Mouse (Mus musculus): ENCODE data around the gene Gpn2. TPM values are rescaled to one million over a fixed set of nuclear protein-coding genes. Genes with fewer than 3 reads are reported as not detected.

Gpn2 gene
- polyA plus RNA-seq, 2 experiments: 10.0 to 15.2 TPM

DNA sequence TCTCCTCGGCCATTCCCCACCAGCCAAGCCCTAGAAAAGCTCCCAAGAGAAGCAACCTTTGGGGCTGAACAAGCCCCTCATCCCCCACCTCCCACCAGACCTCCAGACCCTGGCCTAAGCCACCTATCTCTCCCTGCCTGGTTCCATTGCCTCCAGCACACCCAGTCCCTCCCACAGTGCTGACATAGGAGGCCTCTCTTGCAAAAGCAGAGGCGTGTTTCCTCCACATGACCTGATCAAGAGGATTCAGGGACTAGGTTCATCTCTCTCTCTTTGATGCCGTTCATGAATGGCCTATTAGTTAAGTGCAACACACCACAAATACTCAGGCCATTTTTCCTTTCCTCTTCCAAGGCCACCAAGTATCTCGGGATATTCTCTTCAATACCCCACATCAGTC lies 24.3 kb upstream of the Gpn2 start:
- Histone ChIP-seq H3K4me1 (replicated peaks; ENCODE audit: control insufficient read depth in 2 of 2, insufficient read depth in 2 of 2, low read length in 1 of 2) (no peaks in the 10 kb centered on the region), H3K9ac (replicated peaks) (no peak overlapping the region), H3K4me2 (ENCODE audit: low read depth) (no peak overlapping the region), H3K27me3 (ENCODE audit: control insufficient read depth, insufficient read depth, low read length) (no peaks in the 10 kb centered on the region), H3K4me3 (ENCODE audit: insufficient read depth in 1 of 2, low read depth in 2 of 2, low read length in 2 of 2) (no peak overlapping the region), H3K27ac (no peak overlapping the region), H3K36me3 (replicated peaks; ENCODE audit: control insufficient read depth, insufficient read depth, low read depth) (no peaks in the 10 kb centered on the region), H3K9me3 (ENCODE audit: control insufficient read depth, low read length) (no peaks in the 10 kb centered on the region; the same call in 1 of the 2 replicates)
- WGBS (ENCODE audit: insufficient replicate concordance): 50% methylated on average over 4 of the region's 4 CpGs
- no peak for TF ChIP-seq CTCF (IDR thresholded peaks at IDR 0.05; ENCODE audit: low read depth)
- TF ChIP-seq EP300 (IDR thresholded peaks at IDR 0.05; ENCODE audit: low read depth): no peak
- DNase-seq (ENCODE audit: low read depth in 3 of 3, low spot score in 3 of 3) (no peak), ATAC-seq (ENCODE audit: insufficient read depth) (no peak)

DNA sequence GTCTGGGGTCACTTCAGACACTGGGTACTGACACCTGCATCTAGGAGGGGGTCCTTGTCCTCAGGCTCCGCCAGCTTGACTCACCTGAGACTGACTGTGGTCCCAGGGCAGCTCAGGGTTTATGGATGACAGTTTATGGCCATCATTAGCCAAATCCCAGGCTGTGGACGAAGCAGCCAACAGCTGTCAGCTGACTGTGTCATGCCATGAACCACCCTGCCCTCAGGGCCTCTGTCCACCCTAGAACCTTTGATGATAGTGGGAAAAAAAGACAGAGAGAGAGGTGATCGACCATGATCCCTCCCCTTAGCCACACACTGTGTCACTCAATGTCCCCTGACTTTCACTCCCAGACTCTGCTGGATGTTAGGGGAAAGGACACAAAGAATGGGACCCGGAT lies 22.5 kb upstream of the Gpn2 start:
- no peak for TF ChIP-seq CTCF (IDR thresholded peaks at IDR 0.05; ENCODE audit: low read depth)
- no peak for TF ChIP-seq EP300 (IDR thresholded peaks at IDR 0.05; ENCODE audit: low read depth)
- no peak overlapping the region for H3K27ac ChIP-seq
- H3K4me3 ChIP-seq (ENCODE audit: insufficient read depth in 1 of 2, low read depth in 2 of 2, low read length in 2 of 2): no peak overlapping the region
- H3K9ac ChIP-seq (replicated peaks): no peak overlapping the region
- H3K4me2 ChIP-seq (ENCODE audit: low read depth): no peak overlapping the region
- 59% methylated on average over 4 of the region's 4 CpGs for WGBS (ENCODE audit: insufficient replicate concordance)
- DNase-seq (ENCODE audit: low read depth in 3 of 3, low spot score in 3 of 3) (no peak), ATAC-seq (ENCODE audit: insufficient read depth) (no peak)
- H3K27me3 ChIP-seq (ENCODE audit: control insufficient read depth, insufficient read depth, low read length): no peaks in the 10 kb centered on the region
- no peaks in the 10 kb centered on the region for H3K36me3 ChIP-seq (replicated peaks; ENCODE audit: control insufficient read depth, insufficient read depth, low read depth)
- H3K4me1 ChIP-seq (replicated peaks; ENCODE audit: control insufficient read depth in 2 of 2, insufficient read depth in 2 of 2, low read length in 1 of 2): no peaks in the 10 kb centered on the region
- no peaks in the 10 kb centered on the region; the same call in 1 of the 2 replicates for H3K9me3 ChIP-seq (ENCODE audit: control insufficient read depth, low read length)

GRCm38 (mm10) chr4:133563123-133563571 lies 21.0 kb upstream of the Gpn2 start:
- Histone ChIP-seq H3K4me2 (ENCODE audit: low read depth) (no peak overlapping the region), H3K27me3 (ENCODE audit: control insufficient read depth, insufficient read depth, low read length) (no peaks in the 10 kb centered on the region), H3K9ac (replicated peaks) (no peak overlapping the region), H3K4me3 (ENCODE audit: insufficient read depth in 1 of 2, low read depth in 2 of 2, low read length in 2 of 2) (no peak overlapping the region), H3K4me1 (replicated peaks; ENCODE audit: control insufficient read depth in 2 of 2, insufficient read depth in 2 of 2, low read length in 1 of 2) (0 out of 4 replicates have a peak, but pooled peaks cover 0 to 2% of the 10 kb centered on the region in 2 experiments), H3K27ac (no peak overlapping the region), H3K36me3 (replicated peaks; ENCODE audit: control insufficient read depth, insufficient read depth, low read depth) (no peaks in the 10 kb centered on the region), H3K9me3 (ENCODE audit: control insufficient read depth, low read length) (no peaks in the 10 kb centered on the region; the same call in 1 of the 2 replicates)
- ATAC-seq (ENCODE audit: insufficient read depth) (no peak), DNase-seq (ENCODE audit: low read depth in 3 of 3, low spot score in 3 of 3) (no peak)
- no peak for TF ChIP-seq CTCF (IDR thresholded peaks at IDR 0.05; ENCODE audit: low read depth)
- TF ChIP-seq EP300 (IDR thresholded peaks at IDR 0.05; ENCODE audit: low read depth): no peak
- WGBS (ENCODE audit: insufficient replicate concordance): 64% methylated on average over 11 of the region's 11 CpGs

- Histone ChIP-seq H3K4me2 (ENCODE audit: low read depth) (no peak overlapping the region), H3K4me1 (replicated peaks; ENCODE audit: control insufficient read depth in 2 of 2, insufficient read depth in 2 of 2, low read length in 1 of 2) (0 out of 4 replicates have a peak, but pooled peaks cover 0 to 2% of the 10 kb centered on the region in 2 experiments), H3K9me3 (ENCODE audit: control insufficient read depth, low read length) (no peaks in the 10 kb centered on the region; the same call in 1 of the 2 replicates), H3K9ac (replicated peaks) (no peak overlapping the region), H3K27ac (no peak overlapping the region), H3K36me3 (replicated peaks; ENCODE audit: control insufficient read depth, insufficient read depth, low read depth) (no peaks in the 10 kb centered on the region), H3K4me3 (ENCODE audit: insufficient read depth in 1 of 2, low read depth in 2 of 2, low read length in 2 of 2) (no peak overlapping the region), H3K27me3 (ENCODE audit: control insufficient read depth, insufficient read depth, low read length) (no peaks in the 10 kb centered on the region)
- no peak for DNase-seq (ENCODE audit: low read depth in 3 of 3, low spot score in 3 of 3)
- WGBS (ENCODE audit: insufficient replicate concordance): 25% methylated on average over 8 of the region's 8 CpGs
- TF ChIP-seq EP300 (IDR thresholded peaks at IDR 0.05; ENCODE audit: low read depth) (no peak), CTCF (IDR thresholded peaks at IDR 0.05; ENCODE audit: low read depth) (no peak)
- no peak for ATAC-seq (ENCODE audit: insufficient read depth)
Measured at GRCm38 (mm10) chr4:133567251-133567650, 16.9 kb upstream of the Gpn2 start.

GRCm38 (mm10) chr4:133569291-133570065 lies 14.7 kb upstream of the Gpn2 start:
- Histone ChIP-seq H3K36me3 (replicated peaks; ENCODE audit: control insufficient read depth, insufficient read depth, low read depth) (no peaks in the 10 kb centered on the region), H3K4me2 (ENCODE audit: low read depth) (peak overlapping the region; percentile 0; the same call in 1 of the 2 replicates), H3K27me3 (ENCODE audit: control insufficient read depth, insufficient read depth, low read length) (no peaks in the 10 kb centered on the region), H3K9me3 (ENCODE audit: control insufficient read depth, low read length) (no peaks in the 10 kb centered on the region; the same call in 1 of the 2 replicates), H3K4me1 (replicated peaks; ENCODE audit: control insufficient read depth in 2 of 2, insufficient read depth in 2 of 2, low read length in 1 of 2) (peaks cover 4 to 9% of the 10 kb centered on the region in 2 experiments; a peak in 3 of 4 replicates), H3K9ac (replicated peaks) (no peak overlapping the region), H3K4me3 (ENCODE audit: insufficient read depth in 1 of 2, low read depth in 2 of 2, low read length in 2 of 2) (no peak overlapping the region), H3K27ac (no peak overlapping the region)
- no peak for DNase-seq (ENCODE audit: low read depth in 3 of 3, low spot score in 3 of 3)
- no peak for ATAC-seq (ENCODE audit: insufficient read depth)
- 64% methylated on average over 10 of the region's 10 CpGs for WGBS (ENCODE audit: insufficient replicate concordance)
- no peak for TF ChIP-seq CTCF (IDR thresholded peaks at IDR 0.05; ENCODE audit: low read depth)
- TF ChIP-seq EP300 (IDR thresholded peaks at IDR 0.05; ENCODE audit: low read depth): no peak
